Mouse (Mus musculus): ENCODE results near the gene Tmpo. TPM values are rescaled to one million over a fixed set of nuclear protein-coding genes. Genes with fewer than 3 reads are reported as not detected.

Tmpo gene
- total RNA-seq (2021) = 10 to 100 TPM; 39.7 to 41.5 TPM

- no peak for DNase-seq (ENCODE audit: low spot score in 2 of 2)
- intact Hi-C loops (cut with DNase I) = loop anchor here (1.0 kb wide), 1 partner anchor 10 kb away; no protein-coding TSS in a partner anchor
These were observed at the start of gene Tmpo for GRCm38 (mm10) chr10:91180761-91181460. TSS of gene Tmpo (minus strand) at chr10:91181315.

GRCm38 (mm10) chr10:91230400-91230799, 49.3 kb upstream of the Tmpo start:
- no peak for DNase-seq (ENCODE audit: low spot score in 2 of 2)
- intact Hi-C loops (cut with DNase I) = no loop called here

- peak; percentile 7 to 33 for DNase-seq (ENCODE audit: low spot score in 2 of 2)
- intact Hi-C loops (cut with DNase I) = no loop called here
These were observed 48.4 kb upstream of the Tmpo start for GRCm38 (mm10) chr10:91229518-91229961.

GRCm38 (mm10) chr10:91228924-91229517, 47.9 kb upstream of the Tmpo start:
- intact Hi-C loops (cut with DNase I) = no loop called here
- no peak for DNase-seq (ENCODE audit: low spot score in 2 of 2)

- DNase-seq (ENCODE audit: low spot score in 2 of 2) = no peak
- intact Hi-C loops (cut with DNase I) = no loop called here
These were observed 45.9 kb upstream of the Tmpo start for GRCm38 (mm10) chr10:91227034-91227433.

- intact Hi-C loops (cut with DNase I) = no loop called here
- DNase-seq (ENCODE audit: low spot score in 2 of 2) = peak in 1 of 2 experiments; percentile 3
These were observed 41.5 kb upstream of the Tmpo start for GRCm38 (mm10) chr10:91222398-91223236.

- intact Hi-C loops (cut with DNase I) = no loop called here
- no peak for DNase-seq (ENCODE audit: low spot score in 2 of 2)
These were observed 28.0 kb upstream of the Tmpo start for GRCm38 (mm10) chr10:91208899-91209667.

GRCm38 (mm10) chr10:91208461-91208860, 27.3 kb upstream of the Tmpo start:
- no peak for DNase-seq (ENCODE audit: low spot score in 2 of 2)
- intact Hi-C loops (cut with DNase I) = no loop called here

- DNase-seq (ENCODE audit: low spot score in 2 of 2) = no peak
- intact Hi-C loops (cut with DNase I) = no loop called here
These were observed 26.2 kb upstream of the Tmpo start for GRCm38 (mm10) chr10:91207275-91207674.

- DNase-seq (ENCODE audit: low spot score in 2 of 2) = no peak
- intact Hi-C loops (cut with DNase I) = no loop called here
These were observed 24.5 kb upstream of the Tmpo start for GRCm38 (mm10) chr10:91205632-91206031.

- intact Hi-C loops (cut with DNase I) = no loop called here
These were observed 19.5 kb upstream of the Tmpo start for GRCm38 (mm10) chr10:91200581-91200980.

GRCm38 (mm10) chr10:91199238-91199780, 18.2 kb upstream of the Tmpo start:
- intact Hi-C loops (cut with DNase I) = no loop called here
- no peak for DNase-seq (ENCODE audit: low spot score in 2 of 2)

More at GRCm38 (mm10) chr10:91200581-91200980, 19.5 kb upstream of the Tmpo start:
- no peak for DNase-seq (ENCODE audit: low spot score in 2 of 2)

GRCm38 (mm10) chr10:91197704-91198103, 16.6 kb upstream of the Tmpo start:
- intact Hi-C loops (cut with DNase I) = loop anchor here (2.0 kb wide), 1 partner anchor 39 kb away; no protein-coding TSS in a partner anchor
- no peak for DNase-seq (ENCODE audit: low spot score in 2 of 2)

GRCm38 (mm10) chr10:91196778-91197177, 15.7 kb upstream of the Tmpo start:
- DNase-seq (ENCODE audit: low spot score in 2 of 2) = no peak
- intact Hi-C loops (cut with DNase I) = loop anchor here (2.0 kb wide), 1 partner anchor 40 kb away; no protein-coding TSS in a partner anchor

GRCm38 (mm10) chr10:91195680-91196079, 14.6 kb upstream of the Tmpo start:
- intact Hi-C loops (cut with DNase I) = loop anchor here (2.0 kb wide), 1 partner anchor 41 kb away; no protein-coding TSS in a partner anchor
- peak in 1 of 2 experiments; percentile 35 for DNase-seq (ENCODE audit: low spot score in 2 of 2)

GRCm38 (mm10) chr10:91195091-91195490, 14.0 kb upstream of the Tmpo start:
- DNase-seq (ENCODE audit: low spot score in 2 of 2) = no peak
- intact Hi-C loops (cut with DNase I) = no loop called here

- intact Hi-C loops (cut with DNase I) = no loop called here
- peak; percentile 64 to 90 for DNase-seq (ENCODE audit: low spot score in 2 of 2)
These were observed 10.7 kb upstream of the Tmpo start for GRCm38 (mm10) chr10:91191851-91192250.

GRCm38 (mm10) chr10:91189476-91189875, 8.4 kb upstream of the Tmpo start:
- intact Hi-C loops (cut with DNase I) = loop anchor here (2.0 kb wide), 1 partner anchor 19 kb away; no protein-coding TSS in a partner anchor
- no peak for DNase-seq (ENCODE audit: low spot score in 2 of 2)
